Mouse (Mus musculus): ENCODE results near the gene Psmd13.
A peak's percentile ranks its signal among the peaks of the same experiment; 100 is the strongest.

The Psmd13 gene

GRCm38 (mm10) chr7:140881696-140882468 lies at the start of gene Psmd13, which contains the start of gene Sirt3:
Gene Psmd13 (plus strand): TSS chr7:140881968.
Gene Sirt3 (minus strand): TSS chr7:140882309.
- peak; percentile 91 for DNase-seq (ENCODE audit: low read depth)

GRCm38 (mm10) chr7:140833341-140833740 lies 48.4 kb upstream of the Psmd13 start:
- no peak for DNase-seq (ENCODE audit: low read depth)

GRCm38 (mm10) chr7:140834968-140835757 lies 46.6 kb upstream of the Psmd13 start, which contains the start of gene Urah:
Gene Urah (plus strand): TSS chr7:140835018.
- no peak for DNase-seq (ENCODE audit: low read depth)

GRCm38 (mm10) chr7:140835758-140836087 lies 46.0 kb upstream of the Psmd13 start:
- DNase-seq (ENCODE audit: low read depth), result no peak

GRCm38 (mm10) chr7:140836243-140837115 lies 45.3 kb upstream of the Psmd13 start:
- no peak for DNase-seq (ENCODE audit: low read depth)

- no peak for DNase-seq (ENCODE audit: low read depth)
Measured at GRCm38 (mm10) chr7:140839556-140839955, 42.2 kb upstream of the Psmd13 start.

- no peak for DNase-seq (ENCODE audit: low read depth)
Measured at GRCm38 (mm10) chr7:140840750-140841735, 40.7 kb upstream of the Psmd13 start.

- no peak for DNase-seq (ENCODE audit: low read depth)
Measured at GRCm38 (mm10) chr7:140843806-140844205, 38.0 kb upstream of the Psmd13 start.

- DNase-seq (ENCODE audit: low read depth), result peak; percentile 81
Measured at GRCm38 (mm10) chr7:140844905-140845665, 36.7 kb upstream of the Psmd13 start, which contains the start of gene Scgb1c1. Gene Scgb1c1 (plus strand): TSS chr7:140845547.

- DNase-seq (ENCODE audit: low read depth), result no peak
Measured at GRCm38 (mm10) chr7:140845683-140846082, 36.1 kb upstream of the Psmd13 start.

GRCm38 (mm10) chr7:140846676-140847075 lies 35.1 kb upstream of the Psmd13 start:
- no peak for DNase-seq (ENCODE audit: low read depth)

- no peak for DNase-seq (ENCODE audit: low read depth)
Measured at GRCm38 (mm10) chr7:140847755-140848580, 33.8 kb upstream of the Psmd13 start, which contains the start of gene Odf3. Gene Odf3 (plus strand): TSS chr7:140847805.

- DNase-seq (ENCODE audit: low read depth), result no peak
Measured at GRCm38 (mm10) chr7:140848591-140848990, 33.2 kb upstream of the Psmd13 start.

- no peak for DNase-seq (ENCODE audit: low read depth)
Measured at GRCm38 (mm10) chr7:140851916-140852315, 29.9 kb upstream of the Psmd13 start.

GRCm38 (mm10) chr7:140853386-140853785 lies 28.4 kb upstream of the Psmd13 start:
- DNase-seq (ENCODE audit: low read depth), result no peak

- DNase-seq (ENCODE audit: low read depth), result no peak
Measured at GRCm38 (mm10) chr7:140854483-140854882, 27.3 kb upstream of the Psmd13 start.

GRCm38 (mm10) chr7:140855181-140855580 lies 26.6 kb upstream of the Psmd13 start:
- DNase-seq (ENCODE audit: low read depth), result no peak

GRCm38 (mm10) chr7:140855860-140856784 lies 25.6 kb upstream of the Psmd13 start, which contains the start of gene Gm45785:
Gene Gm45785 (minus strand): TSS chr7:140856331.
- peak; percentile 85 for DNase-seq (ENCODE audit: low read depth)

All from c-Kit-positive CD71-positive TER-119-negative erythroid progenitor cells, embryonic 14.5 days (primary cell).